ENCODE assay signal across 12 mouse cellular contexts in the genomic region with DNA sequence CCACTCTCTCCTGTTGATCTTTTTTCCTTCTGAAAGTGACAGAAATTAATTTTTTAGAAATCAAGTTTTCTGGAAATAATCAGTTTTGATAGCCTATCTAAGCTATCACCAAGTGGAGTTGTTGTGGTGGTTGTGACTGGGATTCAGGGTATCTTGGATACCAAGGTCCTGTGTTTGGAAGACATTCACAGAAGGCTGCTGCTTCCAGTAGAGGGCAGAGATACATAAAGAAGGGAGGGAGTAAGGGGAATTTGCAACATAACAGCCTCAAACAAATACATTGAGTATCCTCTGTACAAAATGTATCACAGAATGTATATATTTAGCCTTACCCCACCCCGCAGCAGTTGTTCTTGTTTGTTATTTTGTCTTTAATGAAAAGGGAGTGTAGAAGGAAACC. TPM values are rescaled to one million over a fixed set of nuclear protein-coding genes. Genes with fewer than 3 reads are reported as not detected.
DNase-seq lines count a peak whose midpoint lies in the region; ATAC-seq and TF ChIP-seq lines count a peak whose summit lies in the region.
"Had no signal": no experiment of that assay in that cellular context is flagged by ENCODE, and none has a peak within 500 bp of the region (broad histone marks: within the 10 kb centered on the region; RNA-seq: fewer than 3 reads in every experiment).

No protein-coding gene starts in this region.

- H3K36me3 ChIP-seq in heart, postnatal 0 days (replicated peaks; ENCODE audit: control insufficient read depth, insufficient read depth, low read length): peaks cover 7% of the 10 kb centered on the region
- H3K36me3 ChIP-seq in heart, embryonic 12.5 days: peaks cover 17% of the 10 kb centered on the region
- H3K36me3 ChIP-seq in lung, postnatal 0 days (ENCODE audit: insufficient read depth, low read length): no peaks in the 10 kb centered on the region
- H3K36me3 ChIP-seq in hindbrain, postnatal 0 days (ENCODE audit: insufficient read depth, low read length): peaks cover 9% of the 10 kb centered on the region; the same call in 1 of the 2 replicates

- no peaks in the 10 kb centered on the region for H3K4me1 ChIP-seq in heart, postnatal 0 days (ENCODE audit: control insufficient read depth, insufficient read depth)
- no peaks in the 10 kb centered on the region for H3K4me1 ChIP-seq in heart, embryonic 12.5 days (replicated peaks)
- H3K4me1 ChIP-seq in lung, postnatal 0 days (ENCODE audit: insufficient read depth, low read depth, low read length): no peaks in the 10 kb centered on the region
- H3K4me1 ChIP-seq in lung, adult 2 months (ENCODE audit: control insufficient read depth, insufficient read depth, low read length): no peaks in the 10 kb centered on the region
- no peaks in the 10 kb centered on the region for H3K4me1 ChIP-seq in hindbrain, postnatal 0 days (ENCODE audit: insufficient read depth, low read length)
- H3K4me1 ChIP-seq: limb, embryonic 15.5 days had no signal

- TF ChIP-seq CTCF in heart, postnatal 0 days (IDR thresholded peaks at IDR 0.05; ENCODE audit: low read depth): peak; percentile 58
- TF ChIP-seq CTCF in lung, postnatal 0 days (IDR thresholded peaks at IDR 0.05): peak; percentile 65
- TF ChIP-seq CTCF in lung, adult 2 months (IDR thresholded peaks at IDR 0.05; ENCODE audit: insufficient read depth, low read length): no peak
- TF ChIP-seq CTCF in hindbrain, postnatal 0 days (IDR thresholded peaks at IDR 0.05; ENCODE audit: low read depth): peak; percentile 72

- no peak overlapping the region for H3K27ac ChIP-seq in heart, postnatal 0 days (ENCODE audit: low read depth)
- no peak overlapping the region for H3K27ac ChIP-seq in heart, embryonic 12.5 days (ENCODE audit: poor library complexity, severe bottlenecking)
- no peak overlapping the region for H3K27ac ChIP-seq in lung, postnatal 0 days (ENCODE audit: low read length)
- H3K27ac ChIP-seq in hindbrain, postnatal 0 days: no peak overlapping the region
- H3K27ac ChIP-seq: limb, embryonic 15.5 days; macrophage had no signal

- ATAC-seq in heart, postnatal 0 days (ENCODE audit: insufficient read depth, low read depth): peak; percentile 39; the same call in 1 of the 2 replicates
- ATAC-seq in heart, embryonic 12.5 days (ENCODE audit: insufficient number of reproducible peaks, low FRiP score): no peak
- ATAC-seq in lung, postnatal 0 days: no peak
- peak; percentile 63; the same call in 1 of the 2 replicates for ATAC-seq in hindbrain, postnatal 0 days

- WGBS in heart, postnatal 0 days: 49% methylated on average over 1 of the region's 1 CpGs
- WGBS in heart, embryonic 12.5 days: 59% methylated on average over 1 of the region's 1 CpGs
- WGBS in lung, postnatal 0 days: 60% methylated on average over 1 of the region's 1 CpGs
- WGBS in lung, adult 2 months: 46% methylated on average over 1 of the region's 1 CpGs
- WGBS in hindbrain, postnatal 0 days: 67% methylated on average over 1 of the region's 1 CpGs

- no peak for TF ChIP-seq POLR2A in lung, adult 2 months (IDR thresholded peaks at IDR 0.05; ENCODE audit: borderline replicate concordance, extremely low read depth, low read depth, low read length)

- H3K9ac ChIP-seq in heart, postnatal 0 days (replicated peaks; ENCODE audit: low read depth, low read length): no peak overlapping the region
- no peak overlapping the region for H3K9ac ChIP-seq in heart, embryonic 12.5 days
- no peak overlapping the region for H3K9ac ChIP-seq in lung, postnatal 0 days (replicated peaks; ENCODE audit: low read depth)
- no peak overlapping the region for H3K9ac ChIP-seq in hindbrain, postnatal 0 days (replicated peaks; ENCODE audit: low read length)
- H3K9ac ChIP-seq: limb, embryonic 15.5 days had no signal

- H3K4me3 ChIP-seq in heart, postnatal 0 days (ENCODE audit: low read depth, low read length): no peak overlapping the region
- no peak overlapping the region for H3K4me3 ChIP-seq in heart, embryonic 12.5 days
- no peak overlapping the region for H3K4me3 ChIP-seq in lung, postnatal 0 days (ENCODE audit: low read depth, low read length)
- H3K4me3 ChIP-seq in lung, adult 2 months (replicated peaks; ENCODE audit: extremely low read depth, low read depth, low read length): no peak overlapping the region
- no peak overlapping the region for H3K4me3 ChIP-seq in hindbrain, postnatal 0 days (ENCODE audit: low read length)
- H3K4me3 ChIP-seq: limb, embryonic 15.5 days had no signal

- no peaks in the 10 kb centered on the region for H3K9me3 ChIP-seq in heart, postnatal 0 days (replicated peaks; ENCODE audit: control insufficient read depth, low read length)
- H3K9me3 ChIP-seq in heart, embryonic 12.5 days (replicated peaks): peaks cover 4% of the 10 kb centered on the region; the same call in 1 of the 2 replicates
- H3K9me3 ChIP-seq in lung, postnatal 0 days (ENCODE audit: low read length): no peaks in the 10 kb centered on the region
- no peaks in the 10 kb centered on the region for H3K9me3 ChIP-seq in hindbrain, postnatal 0 days (ENCODE audit: low read length)
- H3K9me3 ChIP-seq: limb, embryonic 15.5 days had no signal

- no peak for TF ChIP-seq EP300 in heart, postnatal 0 days (IDR thresholded peaks at IDR 0.05; ENCODE audit: low read depth)
- no peak for TF ChIP-seq EP300 in lung, postnatal 0 days (IDR thresholded peaks at IDR 0.05)

- no peaks in the 10 kb centered on the region for H3K27me3 ChIP-seq in heart, postnatal 0 days (ENCODE audit: control insufficient read depth, insufficient read depth, low read length)
- H3K27me3 ChIP-seq in heart, embryonic 12.5 days (replicated peaks): no peaks in the 10 kb centered on the region
- H3K27me3 ChIP-seq in lung, postnatal 0 days (replicated peaks; ENCODE audit: insufficient read depth, low read length): no peaks in the 10 kb centered on the region
- no peaks in the 10 kb centered on the region for H3K27me3 ChIP-seq in hindbrain, postnatal 0 days (ENCODE audit: insufficient read depth, low read length)
- H3K27me3 ChIP-seq: limb, embryonic 15.5 days had no signal

- peak; percentile 40 for DNase-seq in heart, postnatal 0 days (ENCODE audit: low spot score)
- DNase-seq in lung, postnatal 0 days (ENCODE audit: low spot score): peak; percentile 28
- no peak for DNase-seq in lung, adult 2 months
- peak; percentile 23 for DNase-seq in R1 (ENCODE audit: low read depth, low spot score)
- DNase-seq in hindbrain, postnatal 0 days (ENCODE audit: low spot score): peak; percentile 68
- DNase-seq in cerebellum, postnatal 14 days: no peak
- no peak for DNase-seq in adrenal gland, postnatal 10 days
- DNase-seq: right cerebral cortex, adult 18-20 months; thymus, postnatal 4 days had no signal

- no peak overlapping the region for H3K4me2 ChIP-seq in heart, postnatal 0 days (ENCODE audit: low read depth, low read length)
- H3K4me2 ChIP-seq in heart, embryonic 12.5 days: no peak overlapping the region
- H3K4me2 ChIP-seq in lung, postnatal 0 days (replicated peaks; ENCODE audit: low read depth, low read length): no peak overlapping the region
- H3K4me2 ChIP-seq in hindbrain, postnatal 0 days (ENCODE audit: low read depth, low read length): no peak overlapping the region
- H3K4me2 ChIP-seq: limb, embryonic 15.5 days had no signal

RNA-seq across cellular contexts. Expression of gene Moxd1, which starts 31.3 kb away (rescaled TPM):
- total RNA-seq in heart, postnatal 0 days (2014; rRNA removed; ENCODE audit: low replicate concordance): 0.46 and 3.2 TPM in 2 replicates
- polyA plus RNA-seq in heart, postnatal 0 days (2015; fragmentation: Nextera tagmentation; extraction: Ambion mirVana): 1.5 and 2.6 TPM in 2 replicates
- polyA plus RNA-seq in heart, embryonic 12.5 days (2016; fragmentation: Nextera tagmentation; extraction: Ambion mirVana): 2.7 TPM in 2 replicates
- polyA plus RNA-seq in lung, postnatal 0 days (2015; fragmentation: Nextera tagmentation; extraction: Ambion mirVana): 2.3 and 2.4 TPM in 2 replicates
- 1.3 and 1.9 TPM in 2 replicates for polyA plus RNA-seq in lung, adult 2 months (2012; rRNA removed)
- total RNA-seq in hindbrain, postnatal 0 days (2014; rRNA removed): 10.6 and 14.3 TPM in 2 replicates
- polyA plus RNA-seq in hindbrain, postnatal 0 days (2015; fragmentation: Nextera tagmentation; extraction: Ambion mirVana): 12.9 and 16.2 TPM in 2 replicates
- 1 to 10 TPM; 1.0 to 1.9 TPM for total RNA-seq in adrenal gland, postnatal 10 days (2021)
- polyA plus RNA-seq: macrophage had no signal

RNA-seq across cellular contexts. Expression of gene Stx7, which starts 42.9 kb away (rescaled TPM):
- total RNA-seq in heart, postnatal 0 days (2014; rRNA removed; ENCODE audit: low replicate concordance): 30.1 and 35.6 TPM in 2 replicates
- 67.8 and 68.8 TPM in 2 replicates for polyA plus RNA-seq in heart, postnatal 0 days (2015; fragmentation: Nextera tagmentation; extraction: Ambion mirVana)
- 86.9 and 92.5 TPM in 2 replicates for polyA plus RNA-seq in heart, embryonic 12.5 days (2016; fragmentation: Nextera tagmentation; extraction: Ambion mirVana)
- polyA plus RNA-seq in lung, postnatal 0 days (2015; fragmentation: Nextera tagmentation; extraction: Ambion mirVana): 128 and 141 TPM in 2 replicates
- polyA plus RNA-seq in lung, adult 2 months (2012; rRNA removed): 91.9 and 97.8 TPM in 2 replicates
- total RNA-seq in hindbrain, postnatal 0 days (2014; rRNA removed): 109 and 111 TPM in 2 replicates
- 289 and 299 TPM in 2 replicates for polyA plus RNA-seq in hindbrain, postnatal 0 days (2015; fragmentation: Nextera tagmentation; extraction: Ambion mirVana)
- 10 to 100 TPM; 92.2 to 97.9 TPM for total RNA-seq in adrenal gland, postnatal 10 days (2021)

Comparison
In these comparisons a context has a peak if more than half of its experiments do, and no peak if none do; other contexts are left out.
1. ATAC-seq: peak in heart, postnatal 0 days (single experiment) and hindbrain, postnatal 0 days (single experiment); none in heart, embryonic 12.5 days (single experiment) and lung, postnatal 0 days (single experiment).
2. DNase-seq: peak in heart, postnatal 0 days (single experiment), lung, postnatal 0 days (single experiment), R1 (single experiment) and hindbrain, postnatal 0 days (single experiment); none in lung, adult 2 months (single experiment), cerebellum, postnatal 14 days (0 of 2) and adrenal gland, postnatal 10 days (single experiment).